Comparison of ENCODE assay signal across 15 mouse cellular contexts in genomic region chr2:101918518-101918917, GRCm38 (mm10). TPM values are rescaled to one million over a fixed set of nuclear protein-coding genes. Genes with fewer than 3 reads are reported as not detected.
DNase-seq lines count a peak whose midpoint lies in the region; ATAC-seq lines count a peak whose summit lies in the region.
"Had no signal": no experiment of that assay in that cellular context is flagged by ENCODE, and none has a peak within 500 bp of the region (broad histone marks: within the 10 kb centered on the region; RNA-seq: fewer than 3 reads in every experiment).

No protein-coding gene starts in this region.

- no peak overlapping the region for H3K4me3 ChIP-seq in heart, embryonic 12.5 days
- H3K4me3 ChIP-seq in midbrain, embryonic 11.5 days (ENCODE audit: low read depth, low read length) = no peak overlapping the region
- H3K4me3 ChIP-seq in midbrain, embryonic 10.5 days = no peak overlapping the region
- H3K4me3 ChIP-seq in hindbrain, embryonic 15.5 days = no peak overlapping the region
- H3K4me3 ChIP-seq in midbrain, embryonic 15.5 days = no peak overlapping the region
- H3K4me3 ChIP-seq in intestine, embryonic 15.5 days (replicated peaks) = no peak overlapping the region
- H3K4me3 ChIP-seq: forebrain, embryonic 13.5 days; heart, embryonic 15.5 days had no signal

- no peaks in the 10 kb centered on the region for H3K9me3 ChIP-seq in heart, embryonic 12.5 days (replicated peaks)
- H3K9me3 ChIP-seq in midbrain, embryonic 11.5 days (ENCODE audit: control insufficient read depth, low read length) = no peaks in the 10 kb centered on the region
- H3K9me3 ChIP-seq in midbrain, embryonic 10.5 days (replicated peaks) = no peaks in the 10 kb centered on the region
- no peaks in the 10 kb centered on the region for H3K9me3 ChIP-seq in hindbrain, embryonic 15.5 days
- no peaks in the 10 kb centered on the region for H3K9me3 ChIP-seq in midbrain, embryonic 15.5 days
- H3K9me3 ChIP-seq in intestine, embryonic 15.5 days = no peaks in the 10 kb centered on the region
- H3K9me3 ChIP-seq: forebrain, embryonic 13.5 days; heart, embryonic 15.5 days had no signal

- 72% methylated on average over 7 of the region's 7 CpGs for WGBS in heart, embryonic 12.5 days
- WGBS in midbrain, embryonic 11.5 days = 88% methylated on average over 7 of the region's 7 CpGs
- 91% methylated on average over 7 of the region's 7 CpGs for WGBS in midbrain, embryonic 10.5 days
- 60% methylated on average over 7 of the region's 7 CpGs for WGBS in hindbrain, embryonic 15.5 days
- 71% methylated on average over 7 of the region's 7 CpGs for WGBS in midbrain, embryonic 15.5 days
- 75% methylated on average over 7 of the region's 7 CpGs for WGBS in intestine, embryonic 15.5 days

- peak; percentile 78 for DNase-seq in heart, adult 11 months
- peak; percentile 75 for DNase-seq in midbrain, embryonic 11.5 days (ENCODE audit: low spot score, missing footprints)
- no peak for DNase-seq in midbrain, embryonic 10.5 days (ENCODE audit: low spot score)
- no peak for DNase-seq in cerebellum, adult 11 months
- DNase-seq: cerebellum, adult 9-11 months; kidney, adult 9 months; lung, embryonic 14.5 days; lung, postnatal 4 days; thymus, postnatal 4 days had no signal

- ATAC-seq in heart, embryonic 12.5 days (ENCODE audit: insufficient number of reproducible peaks, low FRiP score) = no peak
- no peak for ATAC-seq in midbrain, embryonic 11.5 days (ENCODE audit: low FRiP score)
- ATAC-seq in hindbrain, embryonic 15.5 days (ENCODE audit: low FRiP score, low read depth) = peak; percentile 63; the same call in 1 of the 2 replicates
- ATAC-seq in midbrain, embryonic 15.5 days (replicated peaks) = 0 out of 2 replicates have a peak, but pooled peaks have one; percentile 57
- no peak for ATAC-seq in intestine, embryonic 15.5 days
- ATAC-seq: forebrain, embryonic 13.5 days had no signal

- H3K27me3 ChIP-seq in heart, embryonic 12.5 days (replicated peaks) = no peaks in the 10 kb centered on the region
- H3K27me3 ChIP-seq in midbrain, embryonic 11.5 days (ENCODE audit: control insufficient read depth, insufficient read depth, low read length) = no peaks in the 10 kb centered on the region
- H3K27me3 ChIP-seq in midbrain, embryonic 10.5 days (ENCODE audit: low read depth, poor library complexity, severe bottlenecking) = no peaks in the 10 kb centered on the region
- no peaks in the 10 kb centered on the region for H3K27me3 ChIP-seq in hindbrain, embryonic 15.5 days
- no peaks in the 10 kb centered on the region for H3K27me3 ChIP-seq in midbrain, embryonic 15.5 days (replicated peaks)
- no peaks in the 10 kb centered on the region for H3K27me3 ChIP-seq in intestine, embryonic 15.5 days (replicated peaks)
- H3K27me3 ChIP-seq: forebrain, embryonic 13.5 days; heart, embryonic 15.5 days had no signal

- no peak overlapping the region for H3K9ac ChIP-seq in heart, embryonic 12.5 days
- H3K9ac ChIP-seq in midbrain, embryonic 11.5 days (ENCODE audit: low read length) = no peak overlapping the region
- H3K9ac ChIP-seq in hindbrain, embryonic 15.5 days = no peak overlapping the region
- no peak overlapping the region for H3K9ac ChIP-seq in midbrain, embryonic 15.5 days
- no peak overlapping the region for H3K9ac ChIP-seq in intestine, embryonic 15.5 days
- H3K9ac ChIP-seq: forebrain, embryonic 13.5 days; heart, embryonic 15.5 days; lung, embryonic 14.5 days had no signal

- H3K36me3 ChIP-seq in heart, embryonic 12.5 days = no peaks in the 10 kb centered on the region
- no peaks in the 10 kb centered on the region for H3K36me3 ChIP-seq in midbrain, embryonic 11.5 days (ENCODE audit: control insufficient read depth, insufficient read depth, low read length)
- H3K36me3 ChIP-seq in midbrain, embryonic 10.5 days = no peaks in the 10 kb centered on the region
- no peaks in the 10 kb centered on the region for H3K36me3 ChIP-seq in hindbrain, embryonic 15.5 days
- H3K36me3 ChIP-seq in midbrain, embryonic 15.5 days (replicated peaks) = no peaks in the 10 kb centered on the region
- no peaks in the 10 kb centered on the region for H3K36me3 ChIP-seq in intestine, embryonic 15.5 days
- H3K36me3 ChIP-seq: heart, embryonic 15.5 days had no signal

- H3K4me2 ChIP-seq in heart, embryonic 12.5 days = no peak overlapping the region
- no peak overlapping the region for H3K4me2 ChIP-seq in midbrain, embryonic 11.5 days
- no peak overlapping the region for H3K4me2 ChIP-seq in hindbrain, embryonic 15.5 days
- no peak overlapping the region for H3K4me2 ChIP-seq in midbrain, embryonic 15.5 days
- no peak overlapping the region for H3K4me2 ChIP-seq in intestine, embryonic 15.5 days (replicated peaks)
- H3K4me2 ChIP-seq: forebrain, embryonic 13.5 days; heart, embryonic 15.5 days; lung, embryonic 14.5 days had no signal

- no peak overlapping the region for H3K27ac ChIP-seq in heart, embryonic 12.5 days (ENCODE audit: poor library complexity, severe bottlenecking)
- no peak overlapping the region for H3K27ac ChIP-seq in midbrain, embryonic 11.5 days (ENCODE audit: low read depth, low read length)
- no peak overlapping the region for H3K27ac ChIP-seq in midbrain, embryonic 10.5 days (replicated peaks)
- H3K27ac ChIP-seq in hindbrain, embryonic 15.5 days (replicated peaks) = 0 out of 2 replicates have a peak overlapping the region, but pooled peaks have one; percentile 1
- 0 out of 2 replicates have a peak overlapping the region, but pooled peaks have one; percentile 9 for H3K27ac ChIP-seq in midbrain, embryonic 15.5 days
- H3K27ac ChIP-seq in intestine, embryonic 15.5 days = no peak overlapping the region
- H3K27ac ChIP-seq: forebrain, embryonic 13.5 days; heart, embryonic 15.5 days had no signal

- peaks cover 4% of the 10 kb centered on the region; the same call in 1 of the 2 replicates for H3K4me1 ChIP-seq in heart, embryonic 12.5 days (replicated peaks)
- H3K4me1 ChIP-seq in midbrain, embryonic 11.5 days (ENCODE audit: control insufficient read depth, insufficient read depth, low read length) = peaks cover 4% of the 10 kb centered on the region; the same call in 1 of the 2 replicates
- peaks cover 10% of the 10 kb centered on the region for H3K4me1 ChIP-seq in midbrain, embryonic 10.5 days
- peaks cover 13% of the 10 kb centered on the region; the same call in 1 of the 2 replicates for H3K4me1 ChIP-seq in hindbrain, embryonic 15.5 days (replicated peaks)
- H3K4me1 ChIP-seq in midbrain, embryonic 15.5 days = peaks cover 12% of the 10 kb centered on the region
- no peaks in the 10 kb centered on the region; the same call in 1 of the 2 replicates for H3K4me1 ChIP-seq in intestine, embryonic 15.5 days (replicated peaks)
- H3K4me1 ChIP-seq: heart, embryonic 15.5 days had no signal

RNA-seq across cellular contexts. Expression of gene Commd9, which starts 32.5 kb away (rescaled TPM):
- polyA plus RNA-seq in heart, embryonic 12.5 days (2016; fragmentation: Nextera tagmentation; extraction: Ambion mirVana) = 50.5 and 50.7 TPM in 2 replicates
- polyA plus RNA-seq in midbrain, embryonic 11.5 days (2014; fragmentation: Nextera tagmentation; extraction: Ambion mirVana) = 69.8 and 75.0 TPM in 2 replicates
- 66.7 and 71.8 TPM in 2 replicates for polyA plus RNA-seq in midbrain, embryonic 10.5 days (2016; fragmentation: Nextera tagmentation; extraction: Ambion mirVana)
- polyA plus RNA-seq in hindbrain, embryonic 15.5 days (2015; fragmentation: Nextera tagmentation; extraction: Ambion mirVana) = 97.3 and 100 TPM in 2 replicates
- 107 and 114 TPM in 2 replicates for polyA plus RNA-seq in midbrain, embryonic 15.5 days (2015; fragmentation: Nextera tagmentation; extraction: Ambion mirVana)
- polyA plus RNA-seq in intestine, embryonic 15.5 days (2015; fragmentation: Nextera tagmentation; extraction: Ambion mirVana) = 65.5 and 68.2 TPM in 2 replicates

RNA-seq across cellular contexts. Expression of gene Prr5l, which starts 35.7 kb away (rescaled TPM):
- 10.0 and 10.3 TPM in 2 replicates for polyA plus RNA-seq in heart, embryonic 12.5 days (2016; fragmentation: Nextera tagmentation; extraction: Ambion mirVana)
- polyA plus RNA-seq in midbrain, embryonic 11.5 days (2014; fragmentation: Nextera tagmentation; extraction: Ambion mirVana) = 12.6 and 15.5 TPM in 2 replicates
- polyA plus RNA-seq in midbrain, embryonic 10.5 days (2016; fragmentation: Nextera tagmentation; extraction: Ambion mirVana) = 22.7 and 25.2 TPM in 2 replicates
- 5.9 and 6.6 TPM in 2 replicates for polyA plus RNA-seq in hindbrain, embryonic 15.5 days (2015; fragmentation: Nextera tagmentation; extraction: Ambion mirVana)
- polyA plus RNA-seq in midbrain, embryonic 15.5 days (2015; fragmentation: Nextera tagmentation; extraction: Ambion mirVana) = 4.8 and 5.8 TPM in 2 replicates
- 16.5 and 16.9 TPM in 2 replicates for polyA plus RNA-seq in intestine, embryonic 15.5 days (2015; fragmentation: Nextera tagmentation; extraction: Ambion mirVana)

Comparison
In these comparisons a context has a peak if more than half of its experiments do, and no peak if none do; other contexts are left out.
1. DNase-seq: peak in heart, adult 11 months (single experiment) and midbrain, embryonic 11.5 days (single experiment); none in midbrain, embryonic 10.5 days (single experiment) and cerebellum, adult 11 months (single experiment).
2. ATAC-seq: peak in hindbrain, embryonic 15.5 days (single experiment) and midbrain, embryonic 15.5 days (single experiment); none in heart, embryonic 12.5 days (single experiment), midbrain, embryonic 11.5 days (single experiment) and intestine, embryonic 15.5 days (single experiment).
3. H3K27ac ChIP-seq: peak in hindbrain, embryonic 15.5 days (single experiment) and midbrain, embryonic 15.5 days (single experiment); none in heart, embryonic 12.5 days (single experiment), midbrain, embryonic 11.5 days (single experiment), midbrain, embryonic 10.5 days (single experiment) and intestine, embryonic 15.5 days (single experiment).